Mouse (Mus musculus) stomach, postnatal 0 days (tissue): ENCODE results near the gene Gm45711. TPM values are rescaled to one million over a fixed set of nuclear protein-coding genes. Genes with fewer than 3 reads are reported as not detected.
A peak's percentile ranks its signal among the peaks of the same experiment; 100 is the strongest.
"Not testable (repeated sequence)": the region's sequence is repeated elsewhere in the genome, so short reads cannot be mapped to it uniquely, and the experiment has no call there.

ENCODE experiments used
- ATAC-seq: fragments of 200-750 bp; cut with Nextera tagmentation; 2 replicates; pipeline ENCODE4 v1.8.0; 2017; ENCODE audit not compliant: low FRiP score, low TSS enrichment
- DNase-seq: peaks from one replicate; pipeline ENCODE4 v3.0.0-alpha.2; 2016; ENCODE audit warnings: low spot score
- H3K27ac ChIP-seq: fragments of 300-500 bp; sonication (generic); replicated peaks from 2 replicates; pipeline ENCODE4 v1.5.1; 2014; ENCODE audit warnings: mild to moderate bottlenecking, control low read depth
- H3K27me3 ChIP-seq: fragments of 300-500 bp; sonication (generic); 2 replicates; pipeline ENCODE4 v1.6.1; 2014; ENCODE audit warnings: low read length; ENCODE audit not compliant: control insufficient read depth, insufficient read depth
- H3K36me3 ChIP-seq: fragments of 300-500 bp; sonication (generic); 2 replicates; pipeline ENCODE4 v1.6.1; 2014; ENCODE audit warnings: low read length, mixed read lengths; ENCODE audit not compliant: control insufficient read depth, insufficient read depth
- H3K4me1 ChIP-seq: fragments of 300-500 bp; sonication (generic); replicated peaks from 2 replicates; pipeline ENCODE4 v1.6.1; 2014; ENCODE audit warnings: antibody characterized with exemption; ENCODE audit not compliant: control insufficient read depth, insufficient read depth
- H3K4me2 ChIP-seq: fragments of 300-500 bp; sonication (generic); replicated peaks from 2 replicates; pipeline ENCODE4 v1.6.1; 2014; ENCODE audit warnings: low read depth, mild to moderate bottlenecking, control low read depth, moderate library complexity
- H3K4me3 ChIP-seq: fragments of 300-500 bp; sonication (generic); 2 replicates; pipeline ENCODE4 v1.5.1; 2014; ENCODE audit warnings: low read depth, low read length, control low read depth
- H3K9ac ChIP-seq: fragments of 300-500 bp; sonication (generic); 2 replicates; pipeline ENCODE4 v1.6.1; 2014; ENCODE audit warnings: mild to moderate bottlenecking, low read length, control low read depth, mixed read lengths
- H3K9me3 ChIP-seq: fragments of 300-500 bp; sonication (generic); 2 replicates; pipeline ENCODE4 v1.6.1; 2016; ENCODE audit warnings: low read length; ENCODE audit not compliant: control insufficient read depth
- CTCF ChIP-seq: IDR thresholded peaks from 2 replicates; pipeline ENCODE4 v1.5.1; 2016; ENCODE audit warnings: antibody characterized with exemption, low read depth, mild to moderate bottlenecking, moderate library complexity
- EP300 ChIP-seq: optimal IDR thresholded peaks from 2 replicates; pipeline ENCODE3; 2016; ENCODE audit warnings: antibody characterized with exemption
- WGBS: fragments of 180-500 bp; shearing (Covaris S2); extraction: QIAGEN DNeasy Blood & Tissue Kit; methylation state at CpG from one replicate; pipeline ENCODE4 v1.1.7; 2014; 5-methylcytosine and 5-hydroxymethylcytosine counted together
- polyA plus RNA-seq: library from polyadenylated mRNA; unstranded; fragments of >200 nt; fragmentation: Nextera tagmentation; extraction: Ambion mirVana; gene quantifications from 2 replicates; pipeline ENCODE4 v1.2.1, GENCODE M21; 2015

Gene Gm45711
- polyA plus RNA-seq, 1 experiment from 2014 or later = not detected

- Histone ChIP-seq H3K9me3 (no peaks in the 10 kb centered on the region), H3K4me1 (no peaks in the 10 kb centered on the region), H3K27ac (no peak overlapping the region), H3K4me3 (no peak overlapping the region), H3K4me2 (no peak overlapping the region), H3K27me3 (no peaks in the 10 kb centered on the region), H3K36me3 (no peaks in the 10 kb centered on the region), H3K9ac (no peak overlapping the region)
- ATAC-seq = peak; percentile 87
- TF ChIP-seq CTCF (no peak), EP300 (no peak)
- DNase-seq = peak; percentile 46
These were observed 41.5 kb downstream of the Gm45711 start for GRCm38 (mm10) chr8:104268368-104268767.

DNA sequence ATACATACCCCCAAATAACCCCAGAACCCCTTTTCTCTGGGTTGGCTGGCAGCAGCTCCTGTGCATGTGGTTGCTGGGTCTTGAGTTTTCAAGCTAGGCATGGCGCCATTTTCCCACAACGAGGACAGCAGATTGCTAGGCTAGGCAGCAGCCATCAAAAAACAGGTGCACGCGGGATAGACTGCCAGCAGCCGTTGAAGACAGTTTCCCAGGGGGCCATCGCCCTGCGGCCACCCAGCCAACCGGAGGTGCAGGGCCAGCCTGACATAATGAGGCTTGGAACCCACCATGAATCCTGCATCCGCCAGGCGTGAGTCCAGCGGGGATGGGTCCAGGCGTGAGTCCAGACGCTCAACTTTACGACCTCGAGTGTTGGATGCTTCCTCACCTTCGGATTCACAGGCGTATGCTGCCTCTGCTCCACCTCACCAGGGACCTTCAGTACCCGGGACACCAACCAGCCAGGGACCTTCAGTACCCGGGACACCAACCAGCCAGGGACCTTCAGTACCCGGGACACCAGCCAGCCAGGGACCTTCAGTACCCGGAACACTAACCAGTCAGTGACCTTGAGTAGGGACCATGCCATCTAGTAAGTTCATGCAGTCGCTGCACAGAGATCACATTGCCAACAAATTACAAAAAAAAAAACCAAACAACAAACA, 45.5 kb downstream of the Gm45711 start:
- H3K4me1 ChIP-seq, H3K27ac ChIP-seq, H3K4me2 ChIP-seq, H3K4me3 ChIP-seq, H3K36me3 ChIP-seq, H3K9ac ChIP-seq, DNase-seq, ATAC-seq, H3K27me3 ChIP-seq, H3K9me3 ChIP-seq: not testable (repeated sequence)
- WGBS = 98% methylated on average over 20 of the region's 22 CpGs

- H3K9me3 ChIP-seq, H3K9ac ChIP-seq, H3K36me3 ChIP-seq, H3K4me2 ChIP-seq, H3K27me3 ChIP-seq, DNase-seq, H3K27ac ChIP-seq, H3K4me3 ChIP-seq, H3K4me1 ChIP-seq, ATAC-seq: not testable (repeated sequence)
- WGBS = 90% methylated on average over 5 of the region's 5 CpGs
These were observed 48.1 kb downstream of the Gm45711 start for GRCm38 (mm10) chr8:104261802-104262201.

DNA sequence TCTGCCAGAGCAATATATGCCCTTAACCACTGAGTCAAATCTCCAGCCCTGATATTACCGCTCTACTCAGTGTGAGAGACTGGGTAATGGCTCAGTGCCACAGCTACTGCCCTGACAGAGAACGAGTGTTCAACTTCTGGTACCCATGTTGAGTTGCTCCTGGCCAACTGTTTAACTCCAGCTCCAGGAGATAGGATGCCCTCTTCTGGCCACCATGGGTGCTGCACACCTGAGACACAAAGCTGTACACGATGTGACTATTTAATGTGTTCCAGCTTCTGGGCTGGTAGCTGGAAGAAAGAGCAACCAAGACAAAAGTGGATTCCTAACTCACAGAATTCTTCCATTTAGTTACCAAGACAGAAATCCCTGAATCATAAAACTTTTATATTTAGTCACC, 56.9 kb downstream of the Gm45711 start:
- no peak overlapping the region for H3K4me2 ChIP-seq
- peak; percentile 17 for DNase-seq
- no peaks in the 10 kb centered on the region for H3K9me3 ChIP-seq
- TF ChIP-seq EP300 = no peak
- TF ChIP-seq CTCF = peak; percentile 62
- H3K27me3 ChIP-seq = no peaks in the 10 kb centered on the region
- H3K27ac ChIP-seq = no peak overlapping the region
- 93% methylated on average over 3 of the region's 3 CpGs for WGBS
- H3K4me3 ChIP-seq = no peak overlapping the region
- H3K36me3 ChIP-seq = no peaks in the 10 kb centered on the region
- H3K9ac ChIP-seq = no peak overlapping the region
- H3K4me1 ChIP-seq = no peaks in the 10 kb centered on the region
- no peak for ATAC-seq

- Histone ChIP-seq H3K4me3 (peak overlapping the region; percentile 56), H3K9me3 (no peaks in the 10 kb centered on the region), H3K36me3 (no peaks in the 10 kb centered on the region), H3K9ac (peak overlapping the region; percentile 52), H3K4me2 (peak overlapping the region; percentile 63), H3K4me1 (peaks cover 6% of the 10 kb centered on the region), H3K27me3 (no peaks in the 10 kb centered on the region), H3K27ac (peak overlapping the region; percentile 14; the same call in 1 of the 2 replicates)
- 0% methylated on average over 7 of the region's 7 CpGs for WGBS
- DNase-seq = peak; percentile 58
- ATAC-seq = peak; percentile 19; the same call in 1 of the 2 replicates
- TF ChIP-seq CTCF (no peak), EP300 (no peak)
These were observed 58.4 kb downstream of the Gm45711 start for GRCm38 (mm10) chr8:104251461-104251860.

GRCm38 (mm10) chr8:104250439-104251367, 59.2 kb downstream of the Gm45711 start, which contains the start of gene Cklf:
TSS of gene Cklf (plus strand) at chr8:104250861.
- H3K4me3 ChIP-seq = peak within 1 kb of the TSS; percentile 56
- H3K4me1 ChIP-seq = peaks cover 6% of the 10 kb centered on the region
- DNase-seq (peak; percentile 92), ATAC-seq (peak; percentile 85)
- no peaks in the 10 kb centered on the region for H3K36me3 ChIP-seq
- H3K4me2 ChIP-seq = peak within 1 kb of the TSS; percentile 63
- WGBS = 4% methylated on average over 41 of the region's 41 CpGs
- peak within 1 kb of the TSS; percentile 61 for H3K9ac ChIP-seq
- no peaks in the 10 kb centered on the region for H3K27me3 ChIP-seq
- H3K27ac ChIP-seq = peak within 1 kb of the TSS; percentile 74
- peak; percentile 56 for TF ChIP-seq CTCF
- TF ChIP-seq EP300 = no peak
- H3K9me3 ChIP-seq = no peaks in the 10 kb centered on the region
